Mouse (Mus musculus) forebrain, embryonic 13.5 days (tissue): Measurements from ENCODE around the gene Erich6. TPM values are rescaled to one million over a fixed set of nuclear protein-coding genes. Genes with fewer than 3 reads are reported as not detected.

Source experiments
- ATAC-seq: fragments of 200-750 bp; cut with Nextera tagmentation; 2 replicates; pipeline ENCODE4 v1.8.0; 2017
- H3K27ac ChIP-seq: fragments of 300-500 bp; sonication (generic); 2 replicates; pipeline ENCODE4 v1.5.1; 2015; ENCODE audit warnings: inconsistent platforms, mild to moderate bottlenecking, moderate library complexity
- H3K27me3 ChIP-seq: fragments of 300-500 bp; sonication (generic); 2 replicates; pipeline ENCODE4 v1.6.1; 2015; ENCODE audit warnings: mild to moderate bottlenecking, inconsistent platforms
- H3K36me3 ChIP-seq: fragments of 300-500 bp; sonication (generic); 2 replicates; pipeline ENCODE4 v1.6.1; 2015; ENCODE audit warnings: mild to moderate bottlenecking, inconsistent platforms; ENCODE audit not compliant: poor library complexity, severe bottlenecking
- H3K4me1 ChIP-seq: fragments of 300-500 bp; sonication (generic); 2 replicates; pipeline ENCODE4 v1.6.1; 2015; ENCODE audit warnings: inconsistent platforms
- H3K4me2 ChIP-seq: fragments of 300-500 bp; sonication (generic); 2 replicates; pipeline ENCODE4 v1.6.1; 2015; ENCODE audit warnings: inconsistent platforms, mild to moderate bottlenecking, moderate library complexity
- H3K4me3 ChIP-seq: fragments of 300-500 bp; sonication (generic); 2 replicates; pipeline ENCODE4 v1.5.1; 2015; ENCODE audit warnings: mild to moderate bottlenecking, inconsistent platforms
- H3K9ac ChIP-seq: fragments of 300-500 bp; sonication (generic); 2 replicates; pipeline ENCODE4 v1.6.1; 2015; ENCODE audit warnings: mild to moderate bottlenecking, inconsistent platforms
- H3K9me3 ChIP-seq: fragments of 300-500 bp; sonication (generic); replicated peaks from 2 replicates; pipeline ENCODE4 v1.6.1; 2016; ENCODE audit warnings: inconsistent platforms
- WGBS: fragments of 180-500 bp; shearing (Covaris S2); methylation state at CpG from one replicate; pipeline ENCODE4 v1.1.7; 2015; 5-methylcytosine and 5-hydroxymethylcytosine counted together
- polyA plus RNA-seq: library from polyadenylated mRNA; unstranded; fragments of >200 nt; fragmentation: Nextera tagmentation; extraction: Ambion mirVana; gene quantifications from 2 replicates; pipeline ENCODE4 v1.2.1, GENCODE M21; 2015

Gene Erich6
- polyA plus RNA-seq, 1 experiment from 2014 or later = 0.09 TPM

DNA sequence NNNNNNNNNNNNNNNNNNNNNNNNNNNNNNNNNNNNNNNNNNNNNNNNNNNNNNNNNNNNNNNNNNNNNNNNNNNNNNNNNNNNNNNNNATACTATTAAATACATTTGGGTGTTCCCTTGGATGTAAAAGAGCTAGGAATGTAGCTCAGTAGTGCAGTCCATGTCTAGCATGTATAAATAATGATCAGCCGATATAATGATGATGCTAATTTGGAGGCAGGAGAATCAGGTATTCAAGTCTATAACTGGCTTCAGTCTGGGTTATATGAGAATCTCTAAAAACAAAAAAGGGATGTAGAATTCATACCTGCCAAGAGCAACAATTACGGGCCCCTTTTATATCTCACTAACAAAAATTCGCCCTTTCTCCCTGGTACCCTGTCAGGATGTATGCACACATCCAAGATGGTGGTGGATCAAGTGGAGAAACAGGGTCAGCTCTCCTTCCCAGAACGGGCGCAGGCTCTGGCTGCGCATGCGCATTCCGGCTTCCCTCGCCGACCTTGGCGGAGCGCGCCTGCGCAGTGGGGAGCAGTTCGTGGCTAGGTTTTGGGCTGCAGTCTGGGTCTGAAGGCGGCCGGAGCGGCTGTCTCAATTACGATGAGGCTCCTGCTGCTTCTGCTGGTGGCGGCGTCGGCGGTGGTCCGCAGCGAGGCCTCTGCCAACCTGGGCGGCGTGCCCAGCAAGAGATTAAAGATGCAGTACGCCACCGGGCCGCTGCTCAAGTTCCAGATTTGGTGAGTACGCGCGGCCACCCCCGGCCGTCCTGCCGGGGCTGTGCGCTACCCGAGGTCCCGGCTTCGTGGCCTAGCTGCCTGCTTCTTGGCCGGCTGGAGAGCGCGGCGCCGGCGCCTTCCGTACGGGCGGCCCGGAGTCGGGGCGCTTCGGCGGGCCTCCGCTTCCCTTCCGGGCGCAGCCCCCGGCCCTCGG is 60.6 kb downstream of the Erich6 start, which contains the start of gene Selenot:
TSS of gene Selenot (plus strand) at position 500 of the 930 bp plus-strand sequence.
- H3K4me1 ChIP-seq = peaks cover 13% of the 10 kb centered on the region
- 1% methylated on average over 49 of the region's 59 CpGs for WGBS
- H3K27me3 ChIP-seq = no peaks in the 10 kb centered on the region
- H3K9ac ChIP-seq = peak within 1 kb of the TSS; percentile 99
- H3K36me3 ChIP-seq = peaks cover 5% of the 10 kb centered on the region; the same call in 1 of the 2 replicates
- peak within 1 kb of the TSS; percentile 100 for H3K27ac ChIP-seq
- peak; percentile 95 for ATAC-seq
- peak within 1 kb of the TSS; percentile 86 for H3K4me3 ChIP-seq
- H3K4me2 ChIP-seq = peak within 1 kb of the TSS; percentile 62
- H3K9me3 ChIP-seq = no peaks in the 10 kb centered on the region

DNA sequence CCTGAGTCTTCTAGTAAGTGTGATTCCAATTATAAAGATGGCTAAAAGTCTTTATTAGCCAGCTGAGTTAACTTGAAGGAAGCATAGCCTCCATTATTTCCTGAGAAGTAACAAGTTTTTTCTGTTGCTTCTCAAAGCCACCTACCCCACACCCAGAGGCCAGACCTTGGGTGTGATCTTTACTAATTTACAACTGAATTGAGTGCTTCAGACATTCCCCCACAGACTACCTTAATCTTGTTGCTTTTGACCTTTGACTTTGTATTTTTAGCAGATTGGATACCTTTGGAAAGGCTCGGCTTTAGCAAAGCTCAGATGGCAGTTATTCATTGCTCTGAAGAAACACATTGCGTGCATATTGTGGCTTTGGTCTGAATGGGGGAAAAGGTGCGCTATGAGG is 66.2 kb downstream of the Erich6 start:
- no peaks in the 10 kb centered on the region for H3K27me3 ChIP-seq
- no peaks in the 10 kb centered on the region for H3K9me3 ChIP-seq
- no peaks in the 10 kb centered on the region for H3K4me1 ChIP-seq
- no peak overlapping the region for H3K4me2 ChIP-seq
- no peaks in the 10 kb centered on the region for H3K36me3 ChIP-seq
- no peak for ATAC-seq
- H3K27ac ChIP-seq = no peak overlapping the region
- H3K9ac ChIP-seq = no peak overlapping the region
- H3K4me3 ChIP-seq = no peak overlapping the region
- WGBS = 92% methylated on average over 3 of the region's 3 CpGs

Other genes with a start within 250 kb of the Erich6 start
- gene Tsc22d2, start 222.5 kb downstream of the Erich6 start, polyA plus RNA-seq = 7.5 and 7.6 TPM in 2 replicates
- 53.2 and 54.9 TPM in 2 replicates for gene Eif2a, start 111.4 kb downstream of the Erich6 start, polyA plus RNA-seq
- 99.0 and 99.3 TPM in 2 replicates for gene Serp1, start 111.3 kb downstream of the Erich6 start, polyA plus RNA-seq
- 21.8 and 22.2 TPM in 2 replicates for gene Selenot, start 60.6 kb downstream of the Erich6 start, polyA plus RNA-seq
- 4.7 and 5.4 TPM in 2 replicates for gene Siah2, start 55.2 kb upstream of the Erich6 start, polyA plus RNA-seq
- 0.08 and 0.10 TPM in 2 replicates for gene Mindy4b-ps, start 185.1 kb upstream of the Erich6 start, polyA plus RNA-seq
- 0.37 and 0.73 TPM in 2 replicates for gene Clrn1, start 248.1 kb upstream of the Erich6 start, polyA plus RNA-seq